Mouse (Mus musculus) urinary bladder, postnatal 14 days (tissue): ENCODE measurements around the gene Banp.

Source experiments
- DNase-seq: peaks from one replicate; pipeline ENCODE4 v3.0.0; 2021; ENCODE audit warnings: low spot score

The Banp gene

DNA sequence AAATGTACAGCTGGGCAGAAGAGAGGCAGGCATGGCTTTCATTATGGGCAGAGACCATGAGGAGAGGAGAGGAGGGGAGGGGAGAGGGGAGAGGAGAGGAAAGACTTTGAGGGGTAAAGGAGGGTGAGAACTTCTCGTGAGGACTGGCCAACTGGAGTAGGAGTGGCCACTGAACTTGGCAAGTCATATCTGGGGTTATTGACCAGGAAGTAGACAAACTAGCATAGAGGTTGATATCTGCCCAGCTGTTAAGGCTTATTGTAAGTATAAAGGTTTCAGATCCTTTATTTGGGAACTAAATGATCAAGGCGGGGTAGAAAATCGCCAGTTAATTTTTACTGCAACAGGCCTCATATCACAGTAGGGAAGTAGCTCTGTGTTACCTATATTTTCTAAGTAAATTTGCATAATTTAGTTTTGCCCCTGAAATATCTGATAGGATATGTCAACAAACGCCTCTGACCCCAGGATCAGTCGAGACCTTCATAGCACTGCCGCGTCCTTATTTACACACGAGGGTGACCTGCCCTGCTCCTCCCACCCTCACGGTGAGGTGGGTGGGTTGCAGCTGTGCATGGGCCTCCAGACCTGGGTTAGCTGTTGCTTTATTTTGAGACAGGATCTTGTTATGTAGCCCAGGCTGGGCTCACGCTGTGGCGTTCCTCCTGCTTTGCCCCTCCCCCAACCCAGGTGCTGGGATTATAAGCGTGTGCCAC is 113.1 kb downstream of the Banp start:
- no peak for DNase-seq

- peak; percentile 34 for DNase-seq
Observed at GRCm38 (mm10) chr8:122064353-122064752, 114.8 kb downstream of the Banp start.

GRCm38 (mm10) chr8:122067783-122068505 is 118.4 kb downstream of the Banp start:
- DNase-seq = no peak

- DNase-seq = no peak
Observed at GRCm38 (mm10) chr8:122068609-122069008, 119.1 kb downstream of the Banp start.

DNA sequence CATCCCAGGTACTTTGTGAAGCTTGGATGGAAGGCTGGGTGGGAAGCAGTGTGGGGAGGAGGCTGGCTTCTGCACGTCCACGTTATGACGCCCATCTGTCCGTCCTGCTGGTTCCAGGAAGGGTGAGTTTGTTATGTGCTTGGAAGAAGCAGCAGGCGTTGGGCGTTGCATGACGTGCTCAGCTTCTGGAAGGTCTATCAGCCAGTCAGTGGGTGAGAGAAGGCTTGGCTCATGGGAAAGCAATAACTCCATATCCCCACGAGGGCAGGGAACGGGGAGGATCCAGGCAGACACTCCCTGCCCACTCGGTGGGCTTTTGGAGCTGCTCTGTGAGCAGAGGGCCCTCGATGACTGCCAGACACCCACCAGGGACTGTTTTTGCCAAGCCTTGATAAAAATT is 119.7 kb downstream of the Banp start:
- no peak for DNase-seq

GRCm38 (mm10) chr8:122071193-122071592 is 121.6 kb downstream of the Banp start:
- DNase-seq = no peak

DNA sequence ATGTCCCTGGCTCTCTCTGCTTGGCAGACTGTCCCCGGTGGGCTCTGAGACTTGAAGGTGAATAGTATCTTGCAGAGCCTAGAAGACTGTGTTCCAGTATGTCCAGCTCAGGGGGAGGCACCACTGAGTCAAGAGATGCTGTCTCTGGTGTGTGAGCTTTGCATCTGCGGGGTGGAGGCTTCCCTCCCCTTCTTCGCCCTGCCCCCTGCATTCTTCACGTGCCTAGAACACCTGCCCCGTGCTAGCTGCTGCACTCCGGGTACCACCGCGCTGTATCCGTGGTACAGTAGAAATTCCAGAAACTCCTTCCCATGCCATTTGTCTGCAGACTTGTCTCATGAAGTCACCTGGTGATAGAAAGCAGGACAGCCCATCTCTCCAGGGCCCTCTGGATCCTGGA is 124.4 kb downstream of the Banp start:
- DNase-seq = no peak

DNA sequence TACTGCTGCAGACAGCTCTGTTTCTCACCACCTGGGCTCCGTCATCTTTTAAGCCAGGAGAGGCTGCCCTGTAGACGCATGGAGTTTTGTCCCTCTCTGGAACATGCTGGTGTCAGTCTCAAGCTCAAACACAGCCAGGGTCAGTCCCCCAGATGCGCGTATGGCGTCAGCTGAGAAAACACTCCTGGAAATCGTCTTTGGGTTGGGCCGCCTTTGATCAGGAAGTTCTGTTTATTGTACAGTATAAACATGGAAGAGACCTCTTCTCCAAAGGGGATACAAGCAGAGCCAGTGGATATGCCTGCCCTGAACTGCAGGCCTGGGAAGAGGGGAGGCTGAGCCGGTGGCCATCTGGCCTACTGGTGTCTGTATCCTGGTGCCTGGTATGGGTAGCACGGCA is 124.9 kb downstream of the Banp start:
- no peak for DNase-seq

DNA sequence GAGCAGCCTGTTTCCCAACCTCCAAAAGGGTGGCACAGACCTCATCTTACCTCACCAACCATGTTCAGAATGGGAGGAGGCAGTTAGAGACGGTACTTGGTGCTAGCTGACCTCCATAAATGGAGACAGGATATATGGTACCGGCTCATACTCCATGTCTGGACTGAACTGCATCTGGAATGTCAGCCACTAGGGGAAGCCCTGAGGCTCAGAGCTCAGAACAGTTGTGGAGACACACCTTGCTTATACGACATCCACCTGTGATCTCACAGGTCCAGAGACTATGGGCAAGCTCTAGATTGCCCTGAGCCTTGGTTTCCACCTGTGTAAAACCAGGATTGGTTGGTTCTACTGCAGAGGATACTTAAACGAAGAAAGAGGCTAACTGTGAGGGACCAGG is 125.4 kb downstream of the Banp start:
- DNase-seq = no peak

GRCm38 (mm10) chr8:122076183-122076842 is 126.8 kb downstream of the Banp start:
- no peak for DNase-seq

GRCm38 (mm10) chr8:122078321-122078720 is 128.8 kb downstream of the Banp start:
- no peak for DNase-seq
